8 mouse cellular contexts compared by ENCODE assay signal in the genomic region with DNA sequence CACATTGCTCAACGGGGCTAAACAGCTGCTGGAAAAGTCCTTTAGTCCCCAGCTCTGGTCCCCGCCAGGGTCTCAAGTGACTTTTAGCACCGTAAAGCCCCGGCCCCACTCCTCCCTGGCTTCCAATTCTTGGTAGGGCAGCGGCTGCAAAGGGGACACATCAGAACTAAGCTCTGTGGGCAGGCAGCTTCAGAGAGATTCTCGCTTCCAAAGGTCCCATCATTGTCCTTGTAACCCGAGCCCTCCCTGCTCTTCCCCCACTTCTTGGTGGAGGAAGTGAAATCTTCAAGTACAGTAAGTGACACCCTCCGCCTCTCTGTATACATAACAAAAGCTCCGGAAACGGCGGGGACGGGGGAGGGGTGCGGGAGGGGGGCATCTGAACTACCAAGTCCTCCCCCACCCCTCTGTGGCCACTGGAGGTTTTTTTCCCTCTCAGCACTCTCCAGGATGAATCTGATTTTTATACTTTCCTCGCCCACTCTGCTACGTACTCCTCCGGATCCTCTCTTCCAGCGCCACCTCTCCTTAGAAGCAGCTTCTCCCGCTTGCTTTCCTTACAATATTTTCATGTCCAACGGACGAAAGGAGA. TPM values are rescaled to one million over a fixed set of nuclear protein-coding genes. Genes with fewer than 3 reads are reported as not detected.
DNase-seq lines count a peak whose midpoint lies in the region; ATAC-seq and TF ChIP-seq lines count a peak whose summit lies in the region.

A gene (plus strand): TSS at position 195 of the 592 bp plus-strand sequence.

- peak within 1 kb of the TSS; percentile 87 for H3K27ac ChIP-seq in intestine, postnatal 0 days (ENCODE audit: low read depth, low read length)
- peak within 1 kb of the TSS; percentile 90 for H3K27ac ChIP-seq in limb, embryonic 14.5 days (replicated peaks; ENCODE audit: low read depth, low read length)
- H3K27ac ChIP-seq in midbrain, embryonic 13.5 days: peak within 1 kb of the TSS; percentile 87

- peak within 1 kb of the TSS; percentile 98 for H3K4me2 ChIP-seq in intestine, postnatal 0 days (replicated peaks; ENCODE audit: low read depth)
- peak within 1 kb of the TSS; percentile 98 for H3K4me2 ChIP-seq in limb, embryonic 14.5 days (replicated peaks; ENCODE audit: low read depth, low read length, severe bottlenecking)
- H3K4me2 ChIP-seq in midbrain, embryonic 13.5 days (replicated peaks): peak within 1 kb of the TSS; percentile 99

- no peak for TF ChIP-seq CTCF in intestine, postnatal 0 days (IDR thresholded peaks at IDR 0.05; ENCODE audit: low read depth)

- DNase-seq in left cerebral cortex, adult 18-20 months (ENCODE audit: low spot score in 2 of 2): peak; percentile 28 to 35
- DNase-seq in left cerebral cortex, adult 11 months (ENCODE audit: low spot score): no peak
- DNase-seq in embryo, embryonic 10 days (ENCODE audit: low spot score): peak; percentile 70
- DNase-seq in heart, adult 18-20 months: peak; percentile 62 to 73
- peak; percentile 74 for DNase-seq in limb, embryonic 14.5 days (ENCODE audit: low spot score)
- DNase-seq in spleen, postnatal 36 days (ENCODE audit: low spot score in 2 of 2): peak; percentile 51 to 57

- H3K9me3 ChIP-seq in intestine, postnatal 0 days (ENCODE audit: control insufficient read depth): no peaks in the 10 kb centered on the region
- H3K9me3 ChIP-seq in limb, embryonic 14.5 days (ENCODE audit: control insufficient read depth, low read length): no peaks in the 10 kb centered on the region
- H3K9me3 ChIP-seq in midbrain, embryonic 13.5 days: no peaks in the 10 kb centered on the region

- under 1% methylated on average over 20 of the region's 20 CpGs for WGBS in intestine, postnatal 0 days
- WGBS in limb, embryonic 14.5 days: under 1% methylated on average over 20 of the region's 20 CpGs
- under 1% methylated on average over 20 of the region's 20 CpGs for WGBS in midbrain, embryonic 13.5 days

- H3K27me3 ChIP-seq in intestine, postnatal 0 days (replicated peaks; ENCODE audit: control insufficient read depth, insufficient read depth, low read length): no peaks in the 10 kb centered on the region
- no peaks in the 10 kb centered on the region for H3K27me3 ChIP-seq in limb, embryonic 14.5 days (ENCODE audit: control insufficient read depth, insufficient read depth, low read length)
- H3K27me3 ChIP-seq in midbrain, embryonic 13.5 days: peaks cover 4% of the 10 kb centered on the region; the same call in 1 of the 2 replicates

- H3K9ac ChIP-seq in intestine, postnatal 0 days (ENCODE audit: low read depth, low read length): peak within 1 kb of the TSS; percentile 52
- H3K9ac ChIP-seq in limb, embryonic 14.5 days (ENCODE audit: low read depth, low read length, severe bottlenecking): peak within 1 kb of the TSS; percentile 66
- peak within 1 kb of the TSS; percentile 73 for H3K9ac ChIP-seq in midbrain, embryonic 13.5 days (replicated peaks)

- no peaks in the 10 kb centered on the region for H3K36me3 ChIP-seq in intestine, postnatal 0 days (ENCODE audit: control insufficient read depth, insufficient read depth)
- no peaks in the 10 kb centered on the region for H3K36me3 ChIP-seq in limb, embryonic 14.5 days (ENCODE audit: control insufficient read depth, insufficient read depth, low read length)
- no peaks in the 10 kb centered on the region for H3K36me3 ChIP-seq in midbrain, embryonic 13.5 days

- H3K4me3 ChIP-seq in intestine, postnatal 0 days (ENCODE audit: low read depth, low read length): peak within 1 kb of the TSS; percentile 72
- H3K4me3 ChIP-seq in limb, embryonic 14.5 days (replicated peaks; ENCODE audit: low read length): peak within 1 kb of the TSS; percentile 60
- H3K4me3 ChIP-seq in midbrain, embryonic 13.5 days (replicated peaks): peak within 1 kb of the TSS; percentile 62

- no peak for TF ChIP-seq POLR2A in limb, embryonic 14.5 days (IDR thresholded peaks at IDR 0.05; ENCODE audit: borderline replicate concordance, extremely low read depth, insufficient read depth, insufficient read length)

- peak; percentile 21; the same call in 1 of the 2 replicates for ATAC-seq in intestine, postnatal 0 days
- ATAC-seq in limb, embryonic 14.5 days (ENCODE audit: low FRiP score, low read depth): peak; percentile 27
- peak; percentile 53 for ATAC-seq in midbrain, embryonic 13.5 days

- no peaks in the 10 kb centered on the region for H3K4me1 ChIP-seq in intestine, postnatal 0 days (replicated peaks; ENCODE audit: control insufficient read depth, insufficient read depth, low read length)
- H3K4me1 ChIP-seq in limb, embryonic 14.5 days (ENCODE audit: control insufficient read depth, insufficient read depth, low read length): 0 out of 2 replicates have a peak, but pooled peaks cover 3% of the 10 kb centered on the region
- peaks cover 13% of the 10 kb centered on the region for H3K4me1 ChIP-seq in midbrain, embryonic 13.5 days (replicated peaks)

RNA-seq across cellular contexts. Expression of the gene that starts here (rescaled TPM):
- 10 to 100 TPM; 60.7 to 61.6 TPM for total RNA-seq in left cerebral cortex, adult 18-20 months (2021)
- total RNA-seq in heart, adult 18-20 months (2021): 1 to 10 TPM; 9.6 to 9.8 TPM
- 18.5 and 18.6 TPM in 2 replicates for polyA plus RNA-seq in intestine, postnatal 0 days (2015; fragmentation: Nextera tagmentation; extraction: Ambion mirVana)
- 10.6 and 13.5 TPM in 2 replicates for polyA plus RNA-seq in limb, embryonic 14.5 days (2012; rRNA removed)
- 22.1 and 25.5 TPM in 2 replicates for polyA plus RNA-seq in limb, embryonic 14.5 days (2014; fragmentation: Nextera tagmentation; extraction: Ambion mirVana)
- 17.0 and 19.4 TPM in 2 replicates for polyA plus RNA-seq in midbrain, embryonic 13.5 days (2015; fragmentation: Nextera tagmentation; extraction: Ambion mirVana)

Comparison
In these comparisons a context has a peak if more than half of its experiments do, and no peak if none do; other contexts are left out.
1. RNA of the gene that starts here (total RNA-seq): 60.7 to 61.6 TPM in left cerebral cortex, adult 18-20 months; 9.6 to 9.8 TPM in heart, adult 18-20 months; every median in the first group is over 4 times any median in the second.
2. Peak in every context shown above with its lines, with median percentiles within 50 percentile points of each other: ATAC-seq, H3K27ac ChIP-seq, H3K4me2 ChIP-seq, H3K4me3 ChIP-seq and H3K9ac ChIP-seq.